Mouse (Mus musculus): Measurements from ENCODE around the gene Fcgr4. TPM values are rescaled to one million over a fixed set of nuclear protein-coding genes. Genes with fewer than 3 reads are reported as not detected.
A peak's percentile ranks its signal among the peaks of the same experiment; 100 is the strongest.
"Not testable (repeated sequence)": the region's sequence is repeated elsewhere in the genome, so short reads cannot be mapped to it uniquely, and the experiment has no call there.

Gene Fcgr4
- polyA plus RNA-seq, 1 experiment, result 3.7 TPM

DNA sequence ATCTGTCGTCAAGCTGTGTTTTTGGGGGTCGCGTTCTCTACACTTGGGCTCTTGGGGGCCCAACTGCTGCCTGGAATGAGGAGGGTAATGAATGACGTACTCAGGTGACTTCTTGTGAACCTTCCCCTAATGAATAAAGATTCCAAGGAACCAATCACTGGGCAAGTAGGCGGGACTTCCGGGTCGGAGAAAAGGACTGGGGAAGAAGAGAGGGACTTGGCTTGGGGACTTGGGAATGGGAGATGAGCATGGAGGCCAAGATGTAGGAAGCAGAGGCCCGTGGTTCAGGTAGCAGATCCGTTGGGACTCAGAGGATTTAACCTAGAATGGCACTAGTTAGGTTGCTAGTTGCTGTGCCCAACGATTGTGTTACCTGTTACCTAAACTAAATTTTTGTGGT lies 30.5 kb downstream of the Fcgr4 start:
- no peaks in the 10 kb centered on the region for H3K27me3 ChIP-seq (replicated peaks; ENCODE audit: control insufficient read depth, insufficient read depth, low read length)
- H3K27ac ChIP-seq (ENCODE audit: insufficient read depth, low read depth, low read length), result no peak overlapping the region
- no peak for DNase-seq
- H3K36me3 ChIP-seq (ENCODE audit: control insufficient read depth, insufficient read depth, low read length), result no peaks in the 10 kb centered on the region
- H3K4me1 ChIP-seq (ENCODE audit: control insufficient read depth, insufficient read depth, low read length), result no peaks in the 10 kb centered on the region
- 57% methylated on average over 10 of the region's 10 CpGs for WGBS
- TF ChIP-seq POLR2A (IDR thresholded peaks at IDR 0.05; ENCODE audit: low read depth, low read length) (no peak), CTCF (conservative IDR thresholded peaks at IDR 0.05; ENCODE audit: insufficient read depth, insufficient read length, low read depth, low read length) (no peak)
- H3K4me3 ChIP-seq (ENCODE audit: insufficient read depth, low read depth, low read length), result no peak overlapping the region

- no peak for DNase-seq
- Histone ChIP-seq H3K36me3 (ENCODE audit: control insufficient read depth, insufficient read depth, low read length) (no peaks in the 10 kb centered on the region), H3K27ac (ENCODE audit: insufficient read depth, low read depth, low read length) (no peak overlapping the region), H3K4me3 (ENCODE audit: insufficient read depth, low read depth, low read length) (no peak overlapping the region), H3K4me1 (ENCODE audit: control insufficient read depth, insufficient read depth, low read length) (no peaks in the 10 kb centered on the region), H3K27me3 (replicated peaks; ENCODE audit: control insufficient read depth, insufficient read depth, low read length) (no peaks in the 10 kb centered on the region)
- 54% methylated on average over 7 of the region's 7 CpGs for WGBS
- no peak for TF ChIP-seq POLR2A (IDR thresholded peaks at IDR 0.05; ENCODE audit: low read depth, low read length)
- no peak for TF ChIP-seq CTCF (conservative IDR thresholded peaks at IDR 0.05; ENCODE audit: insufficient read depth, insufficient read length, low read depth, low read length)
These were observed 32.1 kb downstream of the Fcgr4 start for GRCm38 (mm10) chr1:171050774-171051173.

- no peak for TF ChIP-seq CTCF (conservative IDR thresholded peaks at IDR 0.05; ENCODE audit: insufficient read depth, insufficient read length, low read depth, low read length)
- no peak for TF ChIP-seq POLR2A (IDR thresholded peaks at IDR 0.05; ENCODE audit: low read depth, low read length)
- 80% methylated on average over 6 of the region's 6 CpGs for WGBS
These were observed 34.6 kb downstream of the Fcgr4 start for GRCm38 (mm10) chr1:171053305-171053704.

GRCm38 (mm10) chr1:171057253-171057652 lies 38.5 kb downstream of the Fcgr4 start:
- whole genome bisulfite sequencing, result 77% methylated on average over 5 of the region's 5 CpGs
- no peak for DNase-seq
- H3K36me3 ChIP-seq (ENCODE audit: control insufficient read depth, insufficient read depth, low read length), result no peaks in the 10 kb centered on the region
- no peak overlapping the region for H3K4me3 ChIP-seq (ENCODE audit: insufficient read depth, low read depth, low read length)
- no peak overlapping the region for H3K27ac ChIP-seq (ENCODE audit: insufficient read depth, low read depth, low read length)
- H3K27me3 ChIP-seq (replicated peaks; ENCODE audit: control insufficient read depth, insufficient read depth, low read length), result no peaks in the 10 kb centered on the region
- TF ChIP-seq CTCF (conservative IDR thresholded peaks at IDR 0.05; ENCODE audit: insufficient read depth, insufficient read length, low read depth, low read length) (no peak), POLR2A (IDR thresholded peaks at IDR 0.05; ENCODE audit: low read depth, low read length) (no peak)
- no peaks in the 10 kb centered on the region for H3K4me1 ChIP-seq (ENCODE audit: control insufficient read depth, insufficient read depth, low read length)

More at GRCm38 (mm10) chr1:171053305-171053704, 34.6 kb downstream of the Fcgr4 start:
- no peaks in the 10 kb centered on the region for H3K36me3 ChIP-seq (ENCODE audit: control insufficient read depth, insufficient read depth, low read length)
- no peak overlapping the region for H3K4me3 ChIP-seq (ENCODE audit: insufficient read depth, low read depth, low read length)
- H3K4me1 ChIP-seq (ENCODE audit: control insufficient read depth, insufficient read depth, low read length), result no peaks in the 10 kb centered on the region
- DNase-seq, result no peak
- H3K27ac ChIP-seq (ENCODE audit: insufficient read depth, low read depth, low read length), result no peak overlapping the region
- H3K27me3 ChIP-seq (replicated peaks; ENCODE audit: control insufficient read depth, insufficient read depth, low read length), result no peaks in the 10 kb centered on the region

DNA sequence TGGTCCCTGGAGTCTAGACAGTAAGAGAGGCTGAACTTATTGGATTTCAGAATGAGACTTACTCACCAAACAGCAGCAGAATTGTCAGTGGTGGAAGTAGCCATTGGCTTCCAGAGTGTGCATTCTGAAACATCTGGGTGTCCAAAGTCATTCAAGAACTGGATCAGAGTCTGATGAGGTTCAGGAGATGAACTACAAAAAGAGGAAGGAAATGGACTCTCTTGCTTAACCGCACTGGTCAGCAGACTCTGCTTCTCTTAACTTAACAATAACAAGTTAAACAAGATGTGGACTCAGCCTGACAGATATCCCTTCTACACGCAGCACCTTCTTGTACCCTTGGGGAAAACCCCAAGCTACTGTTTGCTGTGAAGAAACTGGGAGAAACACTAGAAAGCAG lies 40.5 kb downstream of the Fcgr4 start:
- WGBS, result 83% methylated on average over 2 of the region's 2 CpGs
- H3K27ac ChIP-seq (ENCODE audit: insufficient read depth, low read depth, low read length), result no peak overlapping the region
- TF ChIP-seq CTCF (conservative IDR thresholded peaks at IDR 0.05; ENCODE audit: insufficient read depth, insufficient read length, low read depth, low read length) (no peak), POLR2A (IDR thresholded peaks at IDR 0.05; ENCODE audit: low read depth, low read length) (no peak)
- H3K27me3 ChIP-seq (replicated peaks; ENCODE audit: control insufficient read depth, insufficient read depth, low read length), result no peaks in the 10 kb centered on the region; the same call in 1 of the 2 replicates
- H3K36me3 ChIP-seq (ENCODE audit: control insufficient read depth, insufficient read depth, low read length), result no peaks in the 10 kb centered on the region
- no peaks in the 10 kb centered on the region for H3K4me1 ChIP-seq (ENCODE audit: control insufficient read depth, insufficient read depth, low read length)
- no peak overlapping the region for H3K4me3 ChIP-seq (ENCODE audit: insufficient read depth, low read depth, low read length)
- DNase-seq, result peak; percentile 15

DNA sequence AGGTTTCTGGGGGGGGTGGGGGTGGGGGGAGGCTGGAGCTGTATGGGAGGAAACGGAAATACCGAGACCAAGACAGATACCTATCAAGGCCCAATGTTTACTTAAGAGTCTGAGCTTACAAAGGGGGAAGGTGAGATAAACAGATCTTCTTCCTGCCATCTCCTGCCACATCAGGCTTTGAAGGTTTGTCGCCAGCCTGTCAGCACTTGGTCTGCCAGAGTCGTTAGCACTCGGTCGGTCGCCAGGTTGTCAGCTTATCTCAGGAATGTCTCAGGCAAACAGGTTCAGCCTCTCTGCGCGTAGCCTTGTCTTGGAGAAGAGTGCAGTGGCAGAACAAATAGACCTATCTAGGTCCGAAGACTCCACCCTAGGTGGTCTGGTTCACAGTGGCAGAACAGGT lies 41.7 kb downstream of the Fcgr4 start:
- no peak for DNase-seq
- no peak for TF ChIP-seq POLR2A (IDR thresholded peaks at IDR 0.05; ENCODE audit: low read depth, low read length)
- TF ChIP-seq CTCF (conservative IDR thresholded peaks at IDR 0.05; ENCODE audit: insufficient read depth, insufficient read length, low read depth, low read length), result no peak
- no peak overlapping the region for H3K4me3 ChIP-seq (ENCODE audit: insufficient read depth, low read depth, low read length)
- H3K27ac ChIP-seq (ENCODE audit: insufficient read depth, low read depth, low read length), result no peak overlapping the region
- no peaks in the 10 kb centered on the region for H3K4me1 ChIP-seq (ENCODE audit: control insufficient read depth, insufficient read depth, low read length)
- 50% methylated on average over 10 of the region's 10 CpGs for WGBS
- H3K36me3 ChIP-seq (ENCODE audit: control insufficient read depth, insufficient read depth, low read length), result no peaks in the 10 kb centered on the region
- H3K27me3 ChIP-seq (replicated peaks; ENCODE audit: control insufficient read depth, insufficient read depth, low read length), result no peaks in the 10 kb centered on the region; the same call in none of the 2 replicates

GRCm38 (mm10) chr1:171061566-171061965 lies 42.8 kb downstream of the Fcgr4 start:
- no peaks in the 10 kb centered on the region for H3K36me3 ChIP-seq (ENCODE audit: control insufficient read depth, insufficient read depth, low read length)
- no peak overlapping the region for H3K4me3 ChIP-seq (ENCODE audit: insufficient read depth, low read depth, low read length)
- H3K27ac ChIP-seq (ENCODE audit: insufficient read depth, low read depth, low read length), result no peak overlapping the region
- H3K4me1 ChIP-seq (ENCODE audit: control insufficient read depth, insufficient read depth, low read length), result no peaks in the 10 kb centered on the region
- no peak for TF ChIP-seq CTCF (conservative IDR thresholded peaks at IDR 0.05; ENCODE audit: insufficient read depth, insufficient read length, low read depth, low read length)
- no peak for TF ChIP-seq POLR2A (IDR thresholded peaks at IDR 0.05; ENCODE audit: low read depth, low read length)
- no peak for DNase-seq
- H3K27me3 ChIP-seq (replicated peaks; ENCODE audit: control insufficient read depth, insufficient read depth, low read length), result no peaks in the 10 kb centered on the region; the same call in none of the 2 replicates
- 90% methylated on average over 3 of the region's 3 CpGs for WGBS

- not testable (repeated sequence) for H3K27me3 ChIP-seq (replicated peaks; ENCODE audit: control insufficient read depth, insufficient read depth, low read length); H3K4me1 ChIP-seq (ENCODE audit: control insufficient read depth, insufficient read depth, low read length); H3K27ac ChIP-seq (ENCODE audit: insufficient read depth, low read depth, low read length); H3K36me3 ChIP-seq (ENCODE audit: control insufficient read depth, insufficient read depth, low read length)
- peak; percentile 46 for DNase-seq
- 12% methylated on average over 42 of the region's 61 CpGs for WGBS
- H3K4me3 ChIP-seq (ENCODE audit: insufficient read depth, low read depth, low read length), result peak overlapping the region; percentile 11
These were observed 45.1 kb downstream of the Fcgr4 start for GRCm38 (mm10) chr1:171063569-171064490.
